Mouse (Mus musculus): ENCODE data around the gene Vezf1.
A peak's percentile ranks its signal among the peaks of the same experiment; 100 is the strongest.

Vezf1 gene

DNA sequence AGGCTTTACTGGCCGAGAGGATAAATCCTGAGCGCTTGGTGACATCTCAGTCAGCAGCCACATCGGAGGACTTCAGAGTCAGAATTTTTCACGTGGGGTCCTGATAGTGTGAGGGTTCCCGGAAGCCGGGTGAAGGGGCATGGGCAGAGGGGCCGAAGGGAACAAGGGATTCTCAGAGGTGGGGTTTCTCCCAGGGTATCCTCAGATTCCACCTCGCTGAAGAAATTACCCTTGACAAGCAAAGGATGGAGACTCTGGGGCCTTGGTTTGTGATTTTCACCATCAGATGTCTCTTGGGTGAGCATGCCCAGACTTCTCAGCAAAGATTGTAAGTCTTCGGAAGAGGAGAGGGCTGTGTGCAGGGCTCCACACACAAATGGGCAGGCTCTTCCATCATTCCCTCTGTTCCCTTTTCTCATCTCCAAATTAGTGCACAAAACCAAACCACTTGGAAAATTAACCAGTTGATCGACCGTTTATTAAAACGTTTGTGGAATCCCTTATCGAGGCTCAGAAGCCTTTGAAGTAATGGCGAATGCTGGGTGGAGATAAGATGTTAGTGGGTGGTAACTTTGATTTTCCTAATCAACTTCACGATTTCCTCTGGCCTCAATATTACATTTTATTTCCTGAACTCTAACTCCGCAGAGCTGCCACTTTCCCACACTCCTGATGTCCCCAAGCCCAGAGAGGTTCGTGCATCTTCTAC lies 30.1 kb downstream of the Vezf1 start, which contains the start of gene Cuedc1:
Gene Cuedc1 (plus strand): TSS at position 38 of the 709 bp plus-strand sequence.
- DNase-seq (ENCODE audit: low read depth, low spot score): no peak

DNA sequence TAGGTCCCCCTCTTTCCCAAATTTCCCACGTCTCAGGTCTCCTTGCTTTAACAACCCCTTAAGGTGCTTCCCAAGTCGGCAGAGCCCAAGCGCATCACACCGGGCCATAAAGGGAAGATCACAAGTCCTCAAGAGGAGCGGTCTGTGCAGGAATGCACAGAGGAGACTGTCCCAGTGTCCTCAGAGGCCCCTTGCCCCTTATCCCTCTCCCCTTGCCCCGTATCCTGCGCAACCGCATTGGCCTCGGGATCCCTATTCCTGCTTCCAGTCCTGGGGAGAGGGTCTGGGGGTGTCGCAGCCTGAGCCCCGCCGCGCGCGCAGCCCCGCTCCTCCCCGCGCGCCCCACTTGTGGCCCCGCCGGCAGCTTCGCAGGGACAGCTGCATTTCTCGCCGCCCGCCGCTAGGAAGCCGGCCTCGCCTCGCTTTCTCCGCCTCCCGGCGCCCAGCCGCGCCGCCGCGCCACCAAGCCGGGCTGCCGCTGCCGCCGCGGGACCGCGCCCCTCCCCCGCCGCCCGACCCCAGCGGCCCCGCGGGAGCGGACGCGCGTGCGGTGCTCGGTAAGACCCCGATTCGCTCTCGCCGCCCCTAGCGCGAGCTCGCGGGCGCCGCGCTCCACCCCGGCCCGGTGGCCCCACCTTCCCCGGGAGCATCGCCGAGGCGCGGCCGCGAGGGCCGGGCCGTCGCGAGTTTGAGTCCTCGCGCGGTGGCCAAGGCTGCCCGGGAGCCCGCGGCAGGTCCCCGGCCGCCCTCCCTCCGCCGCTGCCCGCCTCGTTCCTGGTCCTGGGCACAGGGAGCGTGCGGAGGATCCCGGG lies 30.9 kb downstream of the Vezf1 start:
- peak; percentile 58 for DNase-seq (ENCODE audit: low read depth, low spot score)

DNA sequence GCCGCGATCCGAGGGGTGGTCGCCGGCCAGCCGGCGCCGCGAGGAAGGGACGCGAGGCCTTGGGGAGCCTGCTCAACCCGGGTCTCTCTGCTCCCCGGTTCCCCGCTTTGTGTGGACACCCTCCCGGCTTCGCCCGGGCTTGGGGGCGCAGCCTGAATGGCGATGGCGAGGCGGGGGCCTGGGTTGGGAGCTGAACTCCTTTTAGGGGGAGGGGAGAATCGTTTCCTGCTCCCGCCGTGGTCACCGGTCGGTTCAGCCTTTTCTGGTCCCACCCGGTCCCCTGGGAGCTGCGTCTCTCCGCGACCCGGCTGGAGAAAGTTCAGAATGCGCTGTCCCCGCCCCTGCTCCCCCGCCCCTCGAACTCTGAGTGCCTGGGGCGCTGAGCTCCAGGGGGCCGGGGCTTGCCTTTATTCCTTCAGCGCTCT lies 31.5 kb downstream of the Vezf1 start:
- DNase-seq (ENCODE audit: low read depth, low spot score): peak; percentile 52

DNA sequence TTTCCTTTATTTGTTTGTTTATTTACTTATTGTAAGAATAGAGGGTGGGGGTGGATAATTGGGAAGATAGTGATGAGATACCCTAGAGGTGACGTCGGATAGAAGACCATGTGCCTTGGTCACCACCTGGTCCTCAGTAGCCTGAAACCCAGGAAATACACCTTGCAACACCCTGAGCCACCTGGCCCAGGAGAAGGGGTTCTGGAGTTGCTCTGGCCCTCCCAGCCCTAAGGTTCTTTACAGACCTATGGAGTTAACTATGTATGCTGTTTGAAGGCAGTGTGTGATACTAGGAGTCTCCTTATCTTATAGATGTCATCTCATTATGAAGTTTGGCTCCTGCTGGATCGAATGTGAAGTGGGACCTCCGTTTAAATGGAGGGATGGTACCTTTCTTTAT lies 32.1 kb downstream of the Vezf1 start:
- no peak for DNase-seq (ENCODE audit: low read depth, low spot score)

DNA sequence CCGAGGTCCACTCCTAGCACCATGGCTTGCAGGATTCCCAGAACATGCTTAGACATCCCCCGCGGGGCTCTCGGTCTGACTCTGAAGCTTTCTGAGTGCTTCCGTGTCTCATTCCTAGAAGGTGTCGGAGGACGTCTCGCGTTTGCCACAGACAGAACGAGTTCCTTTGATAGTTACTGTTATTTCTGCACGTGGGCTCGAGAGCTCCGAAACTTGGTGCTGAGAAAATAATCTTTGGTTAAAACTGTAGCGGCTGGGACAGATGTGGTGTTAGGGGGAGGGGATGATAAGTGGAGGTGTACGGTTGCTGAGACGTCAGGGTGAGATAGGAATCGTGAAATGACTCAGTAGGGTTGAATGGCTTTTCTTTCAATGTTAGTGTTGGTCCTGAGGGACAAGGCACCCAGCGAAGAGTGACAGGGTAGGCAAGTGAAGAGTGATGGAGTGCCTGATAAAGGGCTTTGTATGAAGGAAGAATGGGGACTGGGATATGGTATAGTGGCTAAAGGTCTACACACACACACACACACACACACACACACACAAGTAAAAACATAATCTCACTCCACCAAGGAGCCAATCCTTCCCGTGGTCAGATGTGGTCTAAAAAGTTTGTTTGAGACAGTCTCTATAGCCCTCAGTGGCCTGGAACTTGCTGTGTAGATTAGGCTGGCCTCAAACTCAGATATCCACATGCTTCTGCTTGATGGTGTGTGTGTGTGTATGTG lies 35.3 kb downstream of the Vezf1 start:
- DNase-seq (ENCODE audit: low read depth, low spot score): no peak

DNA sequence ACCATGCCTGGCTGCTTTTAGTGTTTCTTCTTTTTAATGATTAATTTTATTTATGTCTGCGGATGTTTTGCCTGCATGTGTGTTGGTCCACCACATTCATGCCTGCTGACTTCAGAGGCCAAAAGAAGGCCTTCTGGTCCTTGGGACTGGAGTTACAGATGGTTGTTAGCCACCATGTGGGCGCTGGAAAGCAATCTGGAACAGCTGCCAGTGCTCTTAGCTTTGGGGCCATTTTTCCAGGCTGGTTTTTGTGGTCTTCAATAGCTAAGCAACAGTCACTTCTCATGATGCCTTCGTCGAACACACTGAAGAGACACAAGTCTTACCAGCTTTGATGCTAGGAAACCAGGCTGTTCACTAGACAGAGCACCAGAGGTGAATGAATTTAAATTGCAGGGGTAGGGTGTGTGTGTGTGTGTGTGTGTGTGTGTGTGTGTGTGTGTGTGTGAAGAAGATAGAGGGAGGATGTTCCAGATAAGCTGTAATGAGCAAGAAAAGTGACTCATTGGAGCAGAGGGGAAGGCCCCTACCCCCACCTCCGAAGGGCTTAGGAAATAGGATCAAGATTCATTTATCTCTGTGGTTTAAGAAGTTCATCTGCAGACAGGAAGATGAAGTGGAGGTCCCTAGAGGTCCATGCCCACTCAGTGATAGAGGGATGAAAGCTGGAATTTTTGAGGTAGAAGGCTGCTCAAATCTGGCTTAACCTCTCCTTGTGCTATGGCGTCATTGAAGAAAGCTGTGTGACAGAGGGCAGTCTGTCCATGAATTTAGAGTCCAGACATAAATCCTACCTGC lies 37.6 kb downstream of the Vezf1 start:
- peak; percentile 60 for DNase-seq (ENCODE audit: low read depth, low spot score)

DNA sequence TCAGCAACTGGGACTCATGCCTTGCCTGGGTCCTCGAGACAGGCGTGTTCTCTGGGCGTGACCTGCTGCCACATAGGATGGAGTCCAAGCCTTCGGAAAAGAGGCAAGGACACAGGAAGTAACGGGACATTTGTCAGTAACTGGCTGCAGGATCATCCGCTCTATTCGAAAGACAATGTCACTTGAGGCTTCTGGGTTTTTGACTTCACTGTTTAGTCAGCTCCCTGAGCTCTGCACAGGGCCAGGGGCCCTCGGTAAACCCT lies 38.1 kb downstream of the Vezf1 start:
- DNase-seq (ENCODE audit: low read depth, low spot score): no peak

DNA sequence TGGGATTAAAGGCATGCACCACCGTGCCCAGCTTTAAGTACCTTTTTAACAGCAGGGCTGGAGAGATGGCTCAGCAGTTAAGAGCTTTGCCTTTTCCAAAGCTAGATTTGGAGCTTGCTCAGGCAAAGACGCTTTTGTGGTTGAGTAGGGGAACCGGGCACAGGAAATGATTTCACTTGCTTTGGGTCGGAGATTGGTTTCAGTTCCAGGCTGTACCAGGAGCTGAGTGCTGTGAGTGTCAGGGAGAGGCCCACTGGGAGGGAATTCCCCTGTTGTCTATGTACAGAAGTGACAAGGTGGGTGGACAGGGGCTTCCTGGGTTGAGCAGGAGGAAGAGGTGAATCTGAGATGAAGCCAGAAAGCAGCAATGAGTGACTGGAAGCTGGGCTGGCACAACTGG lies 39.3 kb downstream of the Vezf1 start:
- peak; percentile 69 for DNase-seq (ENCODE audit: low read depth, low spot score)

DNA sequence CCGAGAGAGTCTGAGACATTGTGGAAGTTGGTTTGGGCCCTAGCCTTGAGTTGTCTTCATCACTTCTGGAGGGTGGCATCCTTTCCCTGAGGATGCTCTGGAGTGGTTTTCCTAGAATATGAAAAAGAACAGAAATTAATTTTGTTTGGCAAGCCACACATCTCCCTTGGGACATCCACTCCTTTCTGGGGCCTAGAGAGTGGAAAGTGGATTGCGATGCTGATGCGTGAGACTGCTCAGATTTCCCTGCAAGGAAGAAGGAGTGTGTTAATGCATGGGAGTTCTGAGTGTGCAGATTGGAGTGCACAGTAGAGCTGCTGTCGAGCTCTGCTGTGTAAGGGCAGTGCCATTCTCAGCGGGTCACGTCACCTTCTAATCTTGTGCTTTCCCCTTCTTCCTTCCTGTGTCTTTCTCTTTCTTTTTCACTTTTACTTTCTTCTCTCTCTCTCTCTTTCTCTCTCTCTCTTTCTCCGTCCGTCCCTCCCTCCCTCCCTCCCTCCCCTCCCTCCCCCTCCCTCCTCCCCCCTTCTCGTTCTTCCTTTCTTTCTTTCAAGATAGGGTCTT lies 42.0 kb downstream of the Vezf1 start:
- DNase-seq (ENCODE audit: low read depth, low spot score): peak; percentile 84

DNA sequence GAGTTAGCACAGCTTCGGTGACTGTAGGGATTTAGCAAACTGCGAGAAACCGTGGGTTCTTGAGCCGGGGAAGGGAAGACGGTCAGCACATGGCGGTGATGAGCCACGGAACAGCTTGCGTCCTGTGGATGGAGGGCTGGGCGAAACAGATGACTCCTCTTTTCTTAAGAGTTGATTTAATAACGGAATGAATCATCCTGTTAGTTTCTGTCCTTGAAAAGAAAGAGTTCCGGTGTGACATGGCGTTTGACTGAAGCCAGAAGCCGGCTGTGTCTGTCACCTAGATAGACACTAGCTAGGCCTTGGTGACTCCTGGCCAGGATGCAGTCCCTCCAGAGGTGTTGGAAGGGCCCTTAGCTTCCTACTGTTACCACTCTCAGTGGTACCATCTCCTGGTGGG lies 44.0 kb downstream of the Vezf1 start:
- DNase-seq (ENCODE audit: low read depth, low spot score): no peak

DNA sequence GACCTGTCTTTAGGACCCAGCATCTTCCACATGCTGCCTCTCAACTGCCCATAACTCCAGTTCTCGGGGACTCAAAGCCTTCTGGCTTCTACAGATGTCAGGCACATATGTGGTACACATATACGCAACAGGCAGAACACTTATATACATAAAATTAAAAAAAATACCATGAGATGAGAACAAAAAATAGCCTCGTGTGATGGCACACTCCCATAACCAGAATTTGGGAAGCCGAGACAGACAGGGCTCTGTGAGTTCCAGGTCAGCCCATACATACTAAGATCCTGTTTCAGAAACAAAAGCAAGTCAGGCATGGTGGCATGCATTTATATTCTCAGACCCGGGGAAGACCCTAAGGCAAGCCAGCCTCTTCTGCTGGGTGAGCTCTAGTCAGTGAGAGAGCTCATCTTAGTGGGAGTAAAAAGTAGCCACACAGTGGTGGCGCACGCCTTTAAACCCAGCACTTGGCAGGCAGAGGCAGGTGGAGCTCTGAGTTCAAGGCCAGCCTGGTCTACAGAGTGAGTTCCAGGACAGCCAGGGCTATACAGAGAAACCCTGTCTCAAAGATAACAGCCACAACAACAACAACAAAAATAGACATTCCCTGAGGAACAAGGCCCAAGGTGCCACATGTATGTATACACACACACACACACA lies 44.7 kb downstream of the Vezf1 start:
- DNase-seq (ENCODE audit: low read depth, low spot score): no peak

DNA sequence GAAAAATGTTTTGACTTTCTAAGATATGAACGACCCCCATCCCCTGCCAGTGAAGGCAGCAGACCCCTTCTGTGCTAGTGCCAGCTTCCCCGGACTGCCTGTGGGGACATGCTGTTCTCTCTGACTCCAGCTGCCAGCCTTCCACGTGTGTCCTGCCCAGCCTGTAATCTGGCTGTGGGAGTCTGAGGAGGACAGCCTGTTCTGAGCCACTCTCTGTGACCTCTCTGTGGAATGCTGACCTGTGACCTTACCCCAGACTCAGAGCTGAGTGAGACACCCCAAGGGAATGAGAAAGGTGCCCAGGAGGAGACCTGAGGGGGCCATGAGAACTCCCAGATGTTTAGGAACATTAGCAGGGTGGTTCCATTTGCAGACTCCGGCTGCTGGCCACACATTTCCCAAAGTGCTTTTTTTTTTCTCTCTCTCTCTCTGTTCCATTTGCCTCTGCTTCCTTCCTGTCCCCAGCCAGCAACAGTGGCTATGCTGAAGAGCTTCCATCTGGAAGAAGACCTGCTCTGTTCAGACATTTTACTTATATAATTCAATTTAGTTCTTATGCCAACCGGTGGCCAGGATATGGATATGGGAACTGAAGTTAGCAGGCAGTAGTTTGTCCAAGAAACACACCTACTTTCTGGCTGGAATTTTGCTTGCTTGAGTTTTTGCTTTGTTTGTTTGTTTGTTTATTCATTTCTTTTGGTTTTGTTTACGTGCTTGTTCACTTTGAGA lies 45.6 kb downstream of the Vezf1 start:
- no peak for DNase-seq (ENCODE audit: low read depth, low spot score)

DNA sequence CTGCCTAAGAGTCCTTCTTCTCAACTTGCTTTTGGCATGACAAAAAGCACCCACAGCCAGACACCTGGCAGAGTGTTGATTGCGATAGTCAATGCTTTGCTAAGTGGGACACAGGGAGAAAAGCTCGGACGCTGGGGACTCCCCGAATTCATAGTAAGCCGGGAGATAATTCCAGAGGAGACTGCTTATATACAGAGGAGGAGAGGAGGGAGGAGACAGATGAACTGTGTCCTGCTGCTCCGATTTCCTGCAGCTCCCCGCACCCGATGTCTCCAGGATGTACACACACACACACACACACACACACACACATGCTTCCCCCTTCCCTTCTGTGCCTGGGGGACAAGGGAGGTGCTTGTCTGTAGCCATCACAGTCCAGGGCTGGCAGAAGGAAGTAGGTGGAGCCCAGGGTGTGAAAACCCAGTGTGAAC lies 46.8 kb downstream of the Vezf1 start:
- DNase-seq (ENCODE audit: low read depth, low spot score): no peak

DNA sequence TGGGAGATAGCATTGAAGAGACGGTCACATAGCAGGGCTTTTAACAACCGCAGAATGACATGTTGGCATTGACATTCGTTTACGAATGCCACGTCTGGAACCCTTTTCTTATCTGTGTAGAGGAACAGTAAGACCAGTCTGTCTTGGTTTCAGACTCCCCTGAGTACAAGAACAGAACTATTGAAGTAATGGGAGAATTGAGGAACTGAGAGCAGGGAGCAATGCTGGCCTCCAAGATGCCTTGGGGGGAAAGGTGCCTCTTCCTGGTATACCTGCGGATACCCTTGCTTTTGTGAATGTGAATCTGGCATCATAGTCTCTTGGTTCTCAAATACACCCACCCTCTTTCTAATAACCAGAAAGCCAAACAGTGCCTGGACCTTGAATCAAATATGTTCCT lies 48.5 kb downstream of the Vezf1 start:
- DNase-seq (ENCODE audit: low read depth, low spot score): no peak

DNA sequence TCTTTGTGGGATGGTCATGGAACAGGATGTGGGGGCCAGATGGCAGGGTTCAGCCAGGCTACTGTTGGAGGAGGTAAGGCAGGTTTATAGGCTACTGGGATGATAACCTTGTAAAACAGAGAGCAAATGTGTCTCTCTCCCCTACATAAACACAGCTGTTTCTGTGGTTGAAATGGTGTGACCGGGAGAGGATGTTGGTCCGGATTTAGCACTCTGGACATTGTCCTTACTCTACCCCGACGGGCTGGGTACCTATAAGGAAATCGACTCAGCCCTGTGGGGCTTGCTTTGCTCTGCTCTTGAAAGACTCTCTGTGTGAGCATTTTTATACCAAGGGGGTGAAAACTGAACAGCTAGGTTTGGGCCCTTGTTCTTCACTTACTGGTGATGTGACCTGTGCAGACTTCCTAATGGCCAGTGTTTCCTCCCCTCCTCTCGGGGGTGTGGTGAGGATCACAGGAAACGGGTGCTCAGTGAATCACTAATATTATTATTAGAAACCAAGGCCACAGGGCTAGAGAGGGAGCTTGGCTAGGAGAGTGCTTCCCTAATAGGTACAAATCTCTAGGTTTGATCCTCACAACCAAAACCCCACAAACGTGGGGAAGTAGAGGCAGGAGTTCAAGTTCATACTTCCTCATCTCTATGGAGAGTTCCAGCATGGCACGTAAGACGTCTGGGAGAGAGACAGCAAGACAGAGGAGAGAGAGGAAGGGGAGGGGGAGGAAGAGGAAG lies 49.4 kb downstream of the Vezf1 start:
- no peak for DNase-seq (ENCODE audit: low read depth, low spot score)

DNA sequence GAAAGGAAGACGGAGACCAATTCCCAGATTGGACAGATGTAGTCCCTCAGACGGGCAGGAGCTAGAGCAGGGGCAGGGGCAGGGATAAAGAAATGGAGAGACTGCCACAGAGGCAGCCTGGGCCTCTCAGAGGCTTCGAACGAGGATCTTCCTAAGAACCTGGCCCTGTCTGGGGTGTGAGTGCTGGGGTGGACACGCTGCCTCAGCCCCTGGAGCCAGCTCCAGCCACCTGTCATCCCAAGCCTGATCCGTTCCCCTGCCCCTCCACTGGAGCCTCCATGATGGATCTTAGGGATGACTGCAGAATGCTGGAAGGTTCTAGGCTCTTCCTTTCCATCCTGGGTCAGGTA lies 50.0 kb downstream of the Vezf1 start:
- no peak for DNase-seq (ENCODE audit: low read depth, low spot score)

DNA sequence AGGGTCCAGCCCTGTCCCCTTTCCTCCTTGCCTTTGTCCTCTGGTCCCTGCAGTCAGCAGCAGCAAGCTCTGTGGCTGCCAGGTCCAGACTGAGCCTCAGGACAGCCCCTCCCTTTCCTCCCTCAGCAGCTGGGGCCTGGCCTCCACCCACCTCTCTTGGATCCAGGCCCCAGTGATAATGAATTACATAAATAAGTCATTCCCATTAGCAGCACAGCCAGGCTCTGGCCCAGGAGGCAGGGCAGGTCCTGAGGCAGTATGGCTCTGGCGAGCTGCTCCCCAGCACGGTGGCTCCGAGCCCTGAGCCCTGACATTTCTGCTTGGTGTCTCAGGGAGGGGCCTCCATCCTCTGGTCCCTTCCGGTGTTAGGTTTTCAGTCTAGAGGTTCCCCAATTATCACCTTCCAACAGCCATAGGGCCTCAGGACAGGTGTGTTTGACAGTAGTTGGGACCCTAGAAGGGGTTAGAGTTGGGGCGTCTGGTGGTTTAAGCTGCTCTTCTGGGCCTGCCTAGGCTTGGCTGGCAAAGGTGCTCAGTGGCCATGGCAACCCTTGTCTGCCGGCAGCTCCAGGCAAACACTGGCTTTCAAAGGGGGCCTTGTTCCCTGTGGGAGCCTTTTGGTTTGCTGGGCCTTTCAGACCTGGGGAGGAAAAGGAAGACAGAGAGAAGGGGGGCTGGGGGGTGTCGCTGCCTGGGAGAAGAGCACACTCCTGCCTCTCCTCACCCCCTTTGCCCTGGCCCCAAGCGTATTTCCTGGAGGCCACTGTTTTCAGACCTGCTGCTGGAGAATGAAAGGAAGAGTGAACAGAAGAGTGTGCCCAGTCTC lies 51.0 kb downstream of the Vezf1 start:
- peak; percentile 48 for DNase-seq (ENCODE audit: low read depth, low spot score)

DNA sequence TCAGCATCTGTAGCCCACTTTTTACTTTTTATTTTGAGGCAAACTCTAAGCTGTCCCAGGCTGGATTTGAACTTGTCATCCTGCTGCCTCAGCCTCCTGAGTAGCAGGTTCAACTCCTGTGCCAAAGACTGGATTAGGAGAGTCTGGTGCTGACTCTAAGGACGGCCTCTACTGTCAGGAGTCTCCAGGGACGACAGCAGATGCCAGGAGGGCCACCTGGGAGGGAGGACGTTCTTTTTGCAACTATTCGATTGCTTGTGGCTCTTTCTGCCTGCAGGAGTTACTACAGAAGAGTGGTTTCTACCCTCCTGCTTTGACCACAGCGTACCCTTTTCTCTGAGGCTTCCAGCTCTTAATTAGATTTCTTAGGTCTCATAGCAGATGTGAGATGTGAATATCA lies 54.5 kb downstream of the Vezf1 start:
- no peak for DNase-seq (ENCODE audit: low read depth, low spot score)

DNA sequence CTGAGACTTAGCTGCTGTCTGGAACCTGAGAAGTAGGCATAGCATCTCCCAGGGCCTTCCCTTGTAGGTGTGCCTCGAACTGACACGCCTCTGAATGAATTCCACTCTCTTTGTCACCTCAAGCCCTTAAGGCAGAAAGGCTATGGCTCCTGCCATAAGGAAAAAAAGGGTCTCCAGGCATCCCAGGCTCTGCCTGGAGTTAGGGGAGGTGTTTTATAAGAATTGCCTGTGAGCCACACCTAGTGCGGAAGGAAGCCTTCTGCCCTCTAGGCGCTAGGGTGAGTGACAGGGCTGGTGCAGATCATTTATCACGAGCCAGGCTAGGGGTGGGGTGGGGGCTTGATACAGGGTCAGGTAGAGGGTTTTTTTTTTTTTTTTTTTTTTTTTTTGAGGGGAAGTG lies 54.9 kb downstream of the Vezf1 start:
- no peak for DNase-seq (ENCODE audit: low read depth, low spot score)

Measured in 3T3-L1 (cell line).